Mouse (Mus musculus) small intestine, adult 2 months (tissue): ENCODE measurements around the gene Psmd1. TPM values are rescaled to one million over a fixed set of nuclear protein-coding genes. Genes with fewer than 3 reads are reported as not detected.

Experiments
- H3K27ac ChIP-seq: fragments of 200-500 bp; 2 replicates; pipeline ENCODE4 v1.5.1; 2012; ENCODE audit warnings: low read depth, low read length, control low read depth, inconsistent platforms; ENCODE audit not compliant: insufficient read depth
- H3K27me3 ChIP-seq: fragments of 200-500 bp; 2 replicates; pipeline ENCODE4 v1.6.1; 2012; ENCODE audit warnings: mild to moderate bottlenecking, moderate library complexity, low read length, inconsistent platforms; ENCODE audit not compliant: control insufficient read depth, insufficient read depth
- H3K36me3 ChIP-seq: fragments of 200-500 bp; 2 replicates; pipeline ENCODE4 v1.6.1; 2012; ENCODE audit warnings: mild to moderate bottlenecking, low read length, control low read depth, inconsistent platforms; ENCODE audit not compliant: control insufficient read depth, insufficient read depth
- H3K4me1 ChIP-seq: fragments of 200-500 bp; 2 replicates; pipeline ENCODE4 v1.6.1; 2012; ENCODE audit warnings: low read length, inconsistent platforms, mixed read lengths; ENCODE audit not compliant: control insufficient read depth, insufficient read depth, insufficient read length
- H3K4me3 ChIP-seq: fragments of 200-500 bp; 2 replicates; pipeline ENCODE4 v1.5.1; 2012; ENCODE audit warnings: low read depth, mild to moderate bottlenecking, control low read depth, inconsistent platforms, low read length, moderate library complexity
- CTCF ChIP-seq: fragments of 200-500 bp; IDR thresholded peaks from 2 replicates; pipeline ENCODE4 v1.5.1; 2012; ENCODE audit warnings: low read depth, mild to moderate bottlenecking, control low read depth, inconsistent platforms, low read length, moderate library complexity, mixed read lengths; ENCODE audit not compliant: insufficient replicate concordance, insufficient read length; ENCODE audit errors: extremely low read depth
- POLR2A ChIP-seq: fragments of 200-500 bp; IDR thresholded peaks from 2 replicates; pipeline ENCODE4 v1.6.1; 2012; ENCODE audit warnings: low read depth, mild to moderate bottlenecking, control low read depth, inconsistent platforms, low read length, moderate library complexity
- WGBS: fragments of 180-500 bp; shearing (Covaris S2); methylation state at CpG from one replicate; pipeline ENCODE4 v1.1.7; 2018; 5-methylcytosine and 5-hydroxymethylcytosine counted together
- polyA plus RNA-seq: library from polyadenylated mRNA; depleted of rRNA; stranded (reverse); fragments of >200 nt; gene quantifications from 2 replicates; pipeline ENCODE4 v1.2.3, GENCODE M21; 2012

The Psmd1 gene
- polyA plus RNA-seq, 1 experiment = 33.6 TPM

DNA sequence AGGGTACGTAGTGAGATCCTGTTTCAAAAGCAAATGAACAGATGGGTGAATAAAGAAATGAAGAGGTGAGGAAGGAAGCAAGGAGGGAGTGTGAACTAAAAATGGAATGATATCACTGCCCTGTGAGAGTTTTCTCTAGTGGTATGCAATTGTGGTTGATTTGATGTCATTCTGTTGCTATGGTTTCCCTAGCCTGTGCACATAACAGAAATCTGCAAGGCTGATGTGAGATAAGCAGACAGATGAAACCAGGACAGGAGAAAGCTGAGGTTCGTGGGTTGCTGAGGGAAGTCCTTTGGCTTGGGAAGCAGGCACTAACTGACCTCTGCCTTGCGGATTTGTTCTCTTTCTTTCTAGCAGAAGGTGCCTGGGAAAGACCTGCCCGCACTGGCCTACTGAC, 16.0 kb upstream of the Psmd1 start:
- Histone ChIP-seq H3K27ac (no peak overlapping the region), H3K36me3 (peaks cover 12% of the 10 kb centered on the region), H3K4me3 (no peak overlapping the region), H3K4me1 (peaks cover 5% of the 10 kb centered on the region), H3K27me3 (no peaks in the 10 kb centered on the region)
- TF ChIP-seq CTCF (no peak), POLR2A (no peak)
- 79% methylated on average over 4 of the region's 4 CpGs for WGBS

DNA sequence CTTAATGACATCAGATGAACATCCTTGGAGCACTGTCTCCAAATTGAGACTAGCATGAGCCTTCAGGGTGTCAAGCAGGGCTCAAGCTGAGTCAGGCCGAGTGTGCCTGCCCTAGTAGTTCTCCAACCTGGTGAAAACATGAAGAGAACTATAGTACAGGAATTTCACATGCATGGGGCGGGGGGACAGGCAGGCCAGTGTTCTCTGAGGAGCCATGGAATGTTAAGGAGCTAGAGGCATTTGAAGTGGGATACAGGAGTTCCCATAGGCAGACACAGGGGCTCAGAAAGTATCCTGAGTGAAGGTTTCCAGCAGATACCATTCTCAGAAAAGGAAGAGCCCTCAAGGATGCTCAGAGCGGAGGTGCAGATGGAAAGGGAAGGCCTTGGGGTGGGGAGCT, 15.4 kb upstream of the Psmd1 start:
- 94% methylated on average over 3 of the region's 3 CpGs for WGBS
- Histone ChIP-seq H3K27ac (no peak overlapping the region), H3K36me3 (peaks cover 16% of the 10 kb centered on the region), H3K27me3 (no peaks in the 10 kb centered on the region), H3K4me3 (no peak overlapping the region), H3K4me1 (peaks cover 5% of the 10 kb centered on the region)
- TF ChIP-seq CTCF = no peak
- TF ChIP-seq POLR2A = no peak

DNA sequence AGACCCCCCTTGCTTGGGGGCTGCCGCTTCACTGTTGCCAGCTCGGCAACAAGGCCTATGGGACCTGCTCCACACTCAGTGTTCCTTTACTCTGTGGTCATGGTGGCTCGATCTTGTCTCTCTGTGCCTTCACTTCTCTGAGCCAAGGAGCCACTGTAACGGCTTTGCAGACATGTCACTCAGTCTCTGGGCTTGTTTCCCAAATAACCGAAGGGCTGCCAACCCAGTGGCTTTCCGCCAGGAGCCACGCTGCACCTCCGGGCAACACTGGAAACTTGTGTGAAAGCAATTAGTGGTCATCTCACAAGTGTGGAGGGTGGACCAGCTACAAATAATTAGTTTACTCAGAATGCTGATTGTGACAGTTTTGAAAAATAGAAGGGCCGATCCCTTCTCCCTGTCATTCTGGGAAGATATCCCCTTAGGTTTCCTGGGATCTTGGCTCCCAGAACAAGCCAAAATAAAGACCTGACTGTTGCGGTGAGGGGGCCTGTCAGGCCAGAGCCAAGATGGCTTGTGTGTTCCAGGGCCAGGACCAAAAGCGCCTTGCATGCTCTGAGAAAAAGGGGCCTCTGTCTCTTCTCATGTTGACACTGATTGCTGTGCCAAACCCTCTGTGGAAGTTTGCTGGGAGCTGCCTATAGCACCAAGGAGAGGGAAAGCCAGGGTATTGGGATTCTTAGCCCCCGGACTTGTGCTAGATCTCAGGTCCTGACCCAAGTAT, 10.8 kb upstream of the Psmd1 start:
- Histone ChIP-seq H3K36me3 (peaks cover 20% of the 10 kb centered on the region), H3K4me3 (no peak overlapping the region), H3K4me1 (peaks cover 14% of the 10 kb centered on the region; the same call in 1 of the 2 replicates), H3K27me3 (no peaks in the 10 kb centered on the region), H3K27ac (no peak overlapping the region)
- TF ChIP-seq CTCF (no peak), POLR2A (no peak)
- 69% methylated on average over 12 of the region's 12 CpGs for WGBS

DNA sequence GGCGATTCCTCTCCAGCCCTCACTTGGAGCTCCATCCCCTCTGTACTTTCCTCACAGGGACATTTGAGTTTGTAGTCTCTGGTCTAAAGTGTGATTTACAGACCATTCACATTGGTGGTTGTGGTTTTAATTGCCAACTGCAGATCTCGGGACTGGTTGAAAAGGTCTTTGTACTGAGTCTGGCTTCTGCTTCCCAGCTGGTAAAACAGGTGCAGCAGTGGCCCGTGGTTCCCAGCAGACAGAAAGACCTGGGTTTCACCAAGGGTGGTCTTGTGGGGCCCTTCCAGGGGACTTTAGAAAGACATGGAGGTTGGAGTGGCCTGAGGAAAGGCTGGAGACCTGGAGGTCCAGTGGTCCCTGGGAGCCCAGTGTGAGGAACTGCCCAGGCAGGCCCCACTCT, 9.2 kb upstream of the Psmd1 start:
- WGBS = 32% methylated on average over 3 of the region's 3 CpGs
- Histone ChIP-seq H3K4me3 (no peak overlapping the region), H3K27ac (no peak overlapping the region), H3K4me1 (peaks cover 17% of the 10 kb centered on the region; the same call in 1 of the 2 replicates), H3K27me3 (no peaks in the 10 kb centered on the region), H3K36me3 (peaks cover 16% of the 10 kb centered on the region)
- TF ChIP-seq CTCF = no peak
- no peak for TF ChIP-seq POLR2A

DNA sequence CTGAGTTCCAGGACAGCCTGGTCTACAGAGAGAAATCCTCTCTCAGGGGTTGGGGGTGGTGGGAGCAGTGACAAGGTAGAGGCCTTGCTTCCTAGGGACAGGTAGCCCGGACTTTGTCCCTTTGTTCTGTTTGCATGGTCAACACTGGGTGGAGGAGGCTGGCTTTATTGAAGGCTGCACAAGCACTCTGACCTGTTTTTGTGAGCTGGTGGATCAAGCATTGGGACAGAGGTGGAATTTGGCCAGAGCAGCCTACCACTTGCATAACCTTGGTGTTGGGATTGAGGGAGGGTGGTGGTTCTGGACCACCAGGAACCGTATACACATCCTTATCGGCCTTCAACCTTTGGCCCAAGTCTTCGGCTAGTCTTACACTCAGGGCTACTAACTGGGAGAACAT, 7.9 kb upstream of the Psmd1 start:
- TF ChIP-seq POLR2A (no peak), CTCF (no peak)
- 34% methylated on average over 4 of the region's 4 CpGs for WGBS
- Histone ChIP-seq H3K27me3 (no peaks in the 10 kb centered on the region), H3K27ac (peak overlapping the region; percentile 55), H3K4me1 (peaks cover 17% of the 10 kb centered on the region; the same call in 1 of the 2 replicates), H3K36me3 (peaks cover 12% of the 10 kb centered on the region), H3K4me3 (no peak overlapping the region)

DNA sequence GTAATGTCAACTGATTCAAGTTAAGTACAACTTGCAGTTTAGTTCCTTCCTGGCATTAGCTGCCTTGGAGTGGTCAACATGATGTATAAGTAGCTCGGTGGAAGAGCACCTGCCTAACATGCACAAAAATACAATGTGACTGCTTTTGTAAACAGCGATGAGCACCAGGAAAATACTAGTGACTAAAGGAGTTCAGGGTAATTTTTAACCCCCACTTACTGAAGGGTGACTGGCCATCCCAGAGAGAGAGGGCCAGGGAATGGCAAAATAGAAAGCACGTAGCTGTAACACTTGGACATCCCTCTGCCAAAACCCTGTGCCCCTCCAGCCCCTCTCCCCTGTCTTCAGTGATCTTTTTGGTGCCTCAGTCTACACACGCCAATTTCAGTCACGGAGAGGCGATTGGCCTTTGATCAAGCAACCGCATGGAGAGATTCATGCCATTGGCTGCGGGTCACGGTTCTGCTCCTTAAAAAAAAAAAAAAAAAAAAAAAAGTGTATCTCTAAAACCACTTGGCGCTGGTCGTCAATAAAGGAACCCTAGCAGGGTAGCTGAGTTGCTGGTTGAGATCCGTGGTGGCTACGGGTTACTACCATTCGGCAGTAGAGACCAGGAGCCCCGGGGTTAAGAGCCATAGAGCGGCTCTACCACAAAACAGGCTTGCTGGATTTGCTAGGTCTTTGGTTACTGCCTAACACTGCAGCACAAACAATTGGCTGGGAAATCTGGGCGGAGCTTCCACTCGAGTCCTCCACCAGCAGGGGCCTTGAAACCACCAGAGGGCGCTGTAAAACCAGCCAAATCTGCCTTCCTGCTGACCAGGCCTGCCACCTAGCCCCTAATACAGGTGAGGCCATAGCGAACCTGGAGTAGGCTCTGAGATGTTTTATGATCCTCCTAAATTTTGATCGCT, 5.1 kb upstream of the Psmd1 start:
- peak overlapping the region; percentile 19; the same call in 1 of the 2 replicates for H3K27ac ChIP-seq
- TF ChIP-seq CTCF (peak; percentile 97), POLR2A (no peak)

DNA sequence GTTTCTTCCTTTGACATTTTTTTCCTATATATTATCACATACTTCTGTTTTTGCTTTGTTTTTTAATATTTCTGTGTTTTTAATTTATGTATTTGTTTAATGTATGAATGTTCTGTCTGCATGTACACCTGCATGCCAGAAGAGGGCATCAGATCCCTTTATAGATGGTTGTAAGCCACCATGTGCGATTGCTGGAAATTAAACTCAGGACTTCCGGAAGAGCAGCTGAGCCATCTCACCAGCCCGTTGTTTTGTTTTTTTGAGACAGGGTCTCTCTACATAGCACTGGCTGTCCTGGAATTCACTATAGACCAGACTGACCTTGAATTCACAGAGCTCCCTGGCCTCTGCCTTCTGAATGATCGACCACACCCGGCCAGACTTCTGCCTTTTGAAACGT, 1.7 kb upstream of the Psmd1 start:
- no peak overlapping the region for H3K27ac ChIP-seq
- H3K4me3 ChIP-seq = no peak overlapping the region
- WGBS = 66% methylated on average over 6 of the region's 6 CpGs
- peaks cover 4% of the 10 kb centered on the region; the same call in 1 of the 2 replicates for H3K4me1 ChIP-seq
- H3K36me3 ChIP-seq = 0 out of 2 replicates have a peak, but pooled peaks cover 1% of the 10 kb centered on the region
- peak; percentile 5; the same call in 1 of the 2 replicates for TF ChIP-seq CTCF
- TF ChIP-seq POLR2A = no peak
- no peaks in the 10 kb centered on the region for H3K27me3 ChIP-seq

More for the DNA sequence above, 5.1 kb upstream of the Psmd1 start:
- Histone ChIP-seq H3K27me3 (no peaks in the 10 kb centered on the region), H3K4me3 (peak overlapping the region; percentile 54), H3K4me1 (peaks cover 17% of the 10 kb centered on the region; the same call in 1 of the 2 replicates), H3K36me3 (0 out of 2 replicates have a peak, but pooled peaks cover 2% of the 10 kb centered on the region)
- 7% methylated on average over 21 of the region's 21 CpGs for WGBS
